12 mouse cellular contexts compared by ENCODE assay signal in the genomic region with DNA sequence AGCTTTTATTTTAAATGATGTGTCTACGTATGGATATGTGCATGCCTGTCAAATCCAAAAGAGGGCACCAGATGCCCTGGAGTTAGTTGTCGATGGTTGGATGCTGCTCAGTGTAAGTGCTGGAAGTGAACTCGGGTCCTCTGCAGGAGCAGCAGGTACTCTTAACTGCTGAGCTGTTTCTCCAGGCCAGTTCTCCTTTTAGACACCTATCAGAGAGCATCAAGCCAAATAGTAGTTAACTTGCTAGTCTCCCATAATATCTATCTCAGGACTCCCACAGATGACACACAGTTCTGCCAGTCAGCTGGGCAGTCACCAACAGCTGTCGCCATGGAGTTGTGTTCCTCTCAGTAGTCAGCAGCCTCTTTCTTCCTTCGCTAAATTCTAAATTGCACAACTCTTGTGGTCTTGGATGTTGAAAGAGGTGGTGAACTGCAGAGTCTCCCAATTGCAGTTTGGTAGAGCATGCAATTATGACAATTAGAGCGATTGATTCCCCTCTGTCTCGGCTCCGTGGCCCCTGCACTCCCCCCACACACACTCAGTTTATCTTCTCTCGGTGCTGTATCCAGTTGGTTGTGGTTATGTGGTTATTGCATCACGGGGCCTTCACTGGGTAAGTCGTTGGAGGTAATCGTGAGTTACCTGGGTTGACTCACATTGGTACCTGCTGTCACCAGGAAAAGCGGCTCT. TPM values are rescaled to one million over a fixed set of nuclear protein-coding genes. Genes with fewer than 3 reads are reported as not detected.
DNase-seq lines count a peak whose midpoint lies in the region; ATAC-seq lines count a peak whose summit lies in the region.
"Had no signal": no experiment of that assay in that cellular context is flagged by ENCODE, and none has a peak within 500 bp of the region (broad histone marks: within the 10 kb centered on the region; RNA-seq: fewer than 3 reads in every experiment).

No protein-coding gene starts in this region.

- no peaks in the 10 kb centered on the region for H3K9me3 ChIP-seq in heart, embryonic 13.5 days
- H3K9me3 ChIP-seq in megakaryocyte, embryonic 14.5 days, result no peaks in the 10 kb centered on the region

- H3K27ac ChIP-seq in heart, embryonic 13.5 days (replicated peaks), result no peak overlapping the region

- H3K4me2 ChIP-seq in heart, embryonic 13.5 days, result peak overlapping the region; percentile 98; the same call in 1 of the 2 replicates

- peaks cover 16% of the 10 kb centered on the region for H3K36me3 ChIP-seq in heart, embryonic 13.5 days
- H3K36me3 ChIP-seq in megakaryocyte, embryonic 14.5 days (replicated peaks; ENCODE audit: low read length), result peaks cover 47% of the 10 kb centered on the region

- no peaks in the 10 kb centered on the region; the same call in 1 of the 2 replicates for H3K27me3 ChIP-seq in heart, embryonic 13.5 days (replicated peaks)
- H3K27me3 ChIP-seq in megakaryocyte, embryonic 14.5 days (replicated peaks), result no peaks in the 10 kb centered on the region

- ATAC-seq in heart, embryonic 13.5 days (ENCODE audit: extremely low read depth, insufficient number of reproducible peaks, low FRiP score, low TSS enrichment), result no peak

- H3K4me1 ChIP-seq in heart, embryonic 13.5 days, result peaks cover 24% of the 10 kb centered on the region
- peaks cover 60% of the 10 kb centered on the region for H3K4me1 ChIP-seq in megakaryocyte, embryonic 14.5 days

- no peak for DNase-seq in heart, adult 9 months (ENCODE audit: low spot score in 2 of 2)
- peak; percentile 29 for DNase-seq in 3T3-L1 (ENCODE audit: low read depth, low spot score)
- peak; percentile 65 for DNase-seq in c-Kit-positive CD71-negative TER-119-negative erythroid progenitor cells, embryonic 14.5 days (ENCODE audit: low read depth)
- DNase-seq in urinary bladder, postnatal 25 days (ENCODE audit: low spot score), result no peak
- no peak for DNase-seq in natural killer cell, adult 2 months (ENCODE audit: low spot score in 2 of 2)
- DNase-seq in right cerebral cortex, adult 18-20 months, result no peak
- DNase-seq: adrenal gland, postnatal 14 days; heart, postnatal 10 days; kidney, postnatal 4 days; lung, postnatal 4 days had no signal

- H3K4me3 ChIP-seq in heart, embryonic 13.5 days, result no peak overlapping the region
- H3K4me3 ChIP-seq in megakaryocyte, embryonic 14.5 days (replicated peaks), result peak overlapping the region; percentile 62

- WGBS in heart, embryonic 13.5 days, result 80% methylated on average over 13 of the region's 13 CpGs

- no peak overlapping the region; the same call in 1 of the 2 replicates for H3K9ac ChIP-seq in heart, embryonic 13.5 days

RNA-seq across cellular contexts. Expression of gene Nat9, which starts 1.0 kb away (rescaled TPM):
- polyA plus RNA-seq in heart, embryonic 13.5 days (2015; fragmentation: Nextera tagmentation; extraction: Ambion mirVana), result 13.8 and 19.0 TPM in 2 replicates
- 23.4 and 27.1 TPM in 2 replicates for polyA plus RNA-seq in megakaryocyte, embryonic 14.5 days (2012; ENCODE audit: insufficient read depth, low replicate concordance)

RNA-seq across cellular contexts. Expression of gene Tmem104, which starts 1.4 kb away (rescaled TPM):
- polyA plus RNA-seq in heart, embryonic 13.5 days (2015; fragmentation: Nextera tagmentation; extraction: Ambion mirVana), result 7.1 and 7.7 TPM in 2 replicates
- 9.2 and 14.1 TPM in 2 replicates for polyA plus RNA-seq in megakaryocyte, embryonic 14.5 days (2012; ENCODE audit: insufficient read depth, low replicate concordance)

RNA-seq across cellular contexts. Expression of gene Slc9a3r1, which starts 25.5 kb away (rescaled TPM):
- polyA plus RNA-seq in heart, embryonic 13.5 days (2015; fragmentation: Nextera tagmentation; extraction: Ambion mirVana), result 23.1 and 24.4 TPM in 2 replicates
- polyA plus RNA-seq in megakaryocyte, embryonic 14.5 days (2012; ENCODE audit: insufficient read depth, low replicate concordance), result 123 and 223 TPM in 2 replicates

RNA-seq across cellular contexts. Expression of gene Cd300lf, which starts 54.9 kb away (rescaled TPM):
- polyA plus RNA-seq in heart, embryonic 13.5 days (2015; fragmentation: Nextera tagmentation; extraction: Ambion mirVana), result 0.37 and 0.38 TPM in 2 replicates
- polyA plus RNA-seq in megakaryocyte, embryonic 14.5 days (2012; ENCODE audit: insufficient read depth, low replicate concordance), result 1.2 and 3.4 TPM in 2 replicates

Comparison
In these comparisons a context has a peak if more than half of its experiments do, and no peak if none do; other contexts are left out.
1. DNase-seq: peak in 3T3-L1 (single experiment) and c-Kit-positive CD71-negative TER-119-negative erythroid progenitor cells, embryonic 14.5 days (single experiment); none in heart, adult 9 months (0 of 2), urinary bladder, postnatal 25 days (single experiment), natural killer cell, adult 2 months (0 of 2) and right cerebral cortex, adult 18-20 months (single experiment).